Mouse (Mus musculus) ES-Bruce4 (cell line): ENCODE measurements around the gene Wdr5b.

Experiments used
- CTCF ChIP-seq: IDR thresholded peaks from one replicate; pipeline ENCODE4 v1.8.1; 2011; ENCODE audit warnings: low read depth, low read length
- EP300 ChIP-seq: IDR thresholded peaks from 2 replicates; pipeline ENCODE4 v1.6.1; 2011; ENCODE audit warnings: low read depth, low read length; ENCODE audit not compliant: insufficient read depth
- POLR2A ChIP-seq: IDR thresholded peaks from one replicate; pipeline ENCODE4 v1.8.1; 2011; ENCODE audit warnings: low read length; ENCODE audit not compliant: insufficient read depth

DNA sequence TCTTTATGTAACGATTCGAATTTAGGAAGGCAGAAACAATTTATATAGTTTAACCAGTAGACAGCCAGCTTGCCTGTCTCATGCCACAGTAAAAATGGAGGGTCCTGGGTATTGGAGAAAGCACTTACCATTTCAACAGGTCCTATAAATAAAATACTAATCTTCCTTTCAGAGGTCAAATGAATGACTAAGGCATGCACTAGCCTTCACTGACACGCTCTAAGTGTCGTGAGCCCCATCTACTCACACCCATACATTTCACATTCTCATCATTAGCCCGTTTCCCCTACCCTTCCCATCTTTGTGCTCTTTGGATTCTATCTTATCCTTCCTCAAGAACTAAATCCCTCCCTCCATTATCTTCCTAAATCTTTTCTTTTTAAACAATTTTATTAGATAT is 23.9 kb downstream of the Wdr5b start:
- TF ChIP-seq POLR2A: no peak
- no peak for TF ChIP-seq CTCF
- no peak for TF ChIP-seq EP300
